In genomic region chr16:54263853-54264252, GRCm38 (mm10) we compare ENCODE assay signal across 27 mouse cellular contexts.
A peak's percentile ranks its signal among the peaks of the same experiment; 100 is the strongest.
DNase-seq lines count a peak whose midpoint lies in the region; ATAC-seq and TF ChIP-seq lines count a peak whose summit lies in the region.
"Had no signal": no experiment of that assay in that cellular context is flagged by ENCODE, and none has a peak within 500 bp of the region (broad histone marks: within the 10 kb centered on the region; RNA-seq: fewer than 3 reads in every experiment).

No protein-coding gene starts in this region.

- H3K9me3 ChIP-seq in liver, postnatal 0 days (ENCODE audit: low read length): no peaks in the 10 kb centered on the region
- H3K9me3 ChIP-seq in liver, embryonic 11.5 days (ENCODE audit: control insufficient read depth, low read length): no peaks in the 10 kb centered on the region
- no peaks in the 10 kb centered on the region for H3K9me3 ChIP-seq in G1E (replicated peaks)
- H3K9me3 ChIP-seq: embryonic facial prominence, embryonic 13.5 days; embryonic facial prominence, embryonic 15.5 days; forebrain, embryonic 10.5 days; forebrain, embryonic 12.5 days had no signal

- H3K9ac ChIP-seq in liver, postnatal 0 days (replicated peaks): no peak overlapping the region
- H3K9ac ChIP-seq in liver, embryonic 11.5 days (ENCODE audit: low read depth, low read length): no peak overlapping the region
- H3K9ac ChIP-seq: embryonic facial prominence, embryonic 13.5 days; embryonic facial prominence, embryonic 15.5 days; forebrain, embryonic 12.5 days had no signal

- intact Hi-C loops in heart, postnatal 14 days (cut with DNase I): no loop called here

- H3K4me2 ChIP-seq in liver, postnatal 0 days (ENCODE audit: low read depth, low read length): no peak overlapping the region
- no peak overlapping the region for H3K4me2 ChIP-seq in liver, embryonic 11.5 days
- H3K4me2 ChIP-seq: embryonic facial prominence, embryonic 13.5 days; embryonic facial prominence, embryonic 15.5 days; forebrain, embryonic 12.5 days had no signal

- no peak overlapping the region for H3K4me3 ChIP-seq in liver, postnatal 0 days (ENCODE audit: low read depth, low read length)
- H3K4me3 ChIP-seq in liver, embryonic 11.5 days (ENCODE audit: low read depth, low read length): no peak overlapping the region
- no peak overlapping the region for H3K4me3 ChIP-seq in G1E (ENCODE audit: low read depth, low read length)
- H3K4me3 ChIP-seq: embryonic facial prominence, embryonic 13.5 days; embryonic facial prominence, embryonic 15.5 days; erythroblast, embryonic 14.5 days; forebrain, embryonic 10.5 days; forebrain, embryonic 12.5 days had no signal

- no peaks in the 10 kb centered on the region for H3K27me3 ChIP-seq in liver, postnatal 0 days (ENCODE audit: insufficient read depth, low read length)
- no peaks in the 10 kb centered on the region for H3K27me3 ChIP-seq in liver, embryonic 11.5 days (replicated peaks; ENCODE audit: control insufficient read depth, insufficient read depth, low read length)
- no peaks in the 10 kb centered on the region for H3K27me3 ChIP-seq in G1E (ENCODE audit: insufficient read depth, low read length)
- H3K27me3 ChIP-seq: CH12.LX; embryonic facial prominence, embryonic 13.5 days; embryonic facial prominence, embryonic 15.5 days; forebrain, embryonic 12.5 days; Patski had no signal

- no peak for DNase-seq in liver, postnatal 0 days
- no peak for DNase-seq in liver, embryonic 11.5 days (ENCODE audit: low spot score)
- DNase-seq in G1E (ENCODE audit: low spot score): no peak
- peak; percentile 9 for DNase-seq in brain, adult 2 months (ENCODE audit: low read depth, low spot score)
- DNase-seq in thymus, postnatal 0 days (ENCODE audit: low spot score): no peak
- DNase-seq in heart, postnatal 14 days: no peak
- no peak for DNase-seq in urinary bladder, adult 18-20 months (ENCODE audit: low spot score in 2 of 2)
- DNase-seq: adrenal gland, adult 8-10 months; adrenal gland, postnatal 14 days; adrenal gland, postnatal 36 days; cerebellum, adult 11 months; cerebellum, adult 18-20 months; cerebellum, adult 9-11 months; cerebellum, postnatal 14 days; cerebellum, postnatal 36 days; embryo, embryonic 11 days had no signal

- no peak overlapping the region for H3K27ac ChIP-seq in liver, postnatal 0 days (ENCODE audit: low read depth)
- no peak overlapping the region for H3K27ac ChIP-seq in liver, embryonic 11.5 days (ENCODE audit: low read depth, low read length)
- H3K27ac ChIP-seq: embryonic facial prominence, embryonic 13.5 days; embryonic facial prominence, embryonic 15.5 days; forebrain, embryonic 10.5 days; forebrain, embryonic 12.5 days had no signal

- no peak for TF ChIP-seq CTCF in liver, postnatal 0 days (IDR thresholded peaks at IDR 0.05; ENCODE audit: low read depth)
- TF ChIP-seq CTCF in G1E (IDR thresholded peaks at IDR 0.05; ENCODE audit: low read depth, low read length): no peak

- ATAC-seq in liver, postnatal 0 days: peak; percentile 40; the same call in 1 of the 2 replicates
- no peak for ATAC-seq in liver, embryonic 11.5 days (replicated peaks; ENCODE audit: low FRiP score)
- peak; percentile 40; the same call in 1 of the 2 replicates for ATAC-seq in G1E (ENCODE audit: extremely low read depth, insufficient number of reproducible peaks, low FRiP score, poor library complexity, severe bottlenecking)
- ATAC-seq: activated CD4-positive, CD25-positive, alpha-beta regulatory T cell, adult 4 months; CD4-positive, CD25-positive, alpha-beta regulatory T cell, adult 4 months; forebrain, embryonic 14.5 days; forebrain, embryonic 16.5 days; Patski had no signal

- peak; percentile 62; the same call in 1 of the 2 replicates for TF ChIP-seq EP300 in liver, postnatal 0 days (IDR thresholded peaks at IDR 0.05; ENCODE audit: low read depth)

- no peaks in the 10 kb centered on the region for H3K36me3 ChIP-seq in liver, postnatal 0 days (replicated peaks; ENCODE audit: insufficient read depth, low read length)
- H3K36me3 ChIP-seq in liver, embryonic 11.5 days (ENCODE audit: control insufficient read depth, insufficient read depth, low read length): no peaks in the 10 kb centered on the region
- H3K36me3 ChIP-seq in G1E (replicated peaks): no peaks in the 10 kb centered on the region
- H3K36me3 ChIP-seq: embryonic facial prominence, embryonic 13.5 days; embryonic facial prominence, embryonic 15.5 days; forebrain, embryonic 10.5 days; forebrain, embryonic 12.5 days had no signal

- WGBS in liver, postnatal 0 days (ENCODE audit: insufficient replicate concordance): 71% methylated on average over 1 of the region's 1 CpGs
- 59% methylated on average over 1 of the region's 1 CpGs for WGBS in liver, embryonic 11.5 days

- H3K4me1 ChIP-seq in liver, postnatal 0 days (ENCODE audit: insufficient read depth): no peaks in the 10 kb centered on the region
- H3K4me1 ChIP-seq in liver, embryonic 11.5 days (replicated peaks; ENCODE audit: control insufficient read depth, insufficient read depth, low read length): no peaks in the 10 kb centered on the region
- H3K4me1 ChIP-seq in G1E (ENCODE audit: insufficient read depth, low read depth, low read length): no peaks in the 10 kb centered on the region
- H3K4me1 ChIP-seq: embryonic facial prominence, embryonic 13.5 days; embryonic facial prominence, embryonic 15.5 days; forebrain, embryonic 10.5 days; forebrain, embryonic 12.5 days had no signal
